Mouse (Mus musculus) myocyte (in vitro differentiated cells): ENCODE data around the gene Prdx1. TPM values are rescaled to one million over a fixed set of nuclear protein-coding genes. Genes with fewer than 3 reads are reported as not detected.

Source experiments
- H3K27me3 ChIP-seq: one replicate; pipeline ENCODE4 v1.6.1; 2011; ENCODE audit not compliant: control insufficient read depth, insufficient read depth, insufficient read length
- H3K36me3 ChIP-seq: one replicate; pipeline ENCODE4 v1.6.1; 2011; ENCODE audit not compliant: control insufficient read depth, insufficient read depth
- H3K4me2 ChIP-seq: one replicate; pipeline ENCODE4 v1.6.1; 2011; ENCODE audit warnings: low read depth, control low read depth
- H3K4me3 ChIP-seq: one replicate; pipeline ENCODE4 v1.5.1; 2011; ENCODE audit warnings: mild to moderate bottlenecking, control low read depth, moderate library complexity
- H3K79me2 ChIP-seq: one replicate; pipeline ENCODE4 v1.6.1; 2011; ENCODE audit not compliant: control insufficient read depth, insufficient read depth
- H3ac ChIP-seq: one replicate; pipeline ENCODE4 v1.6.1; 2011; ENCODE audit not compliant: control insufficient read depth, insufficient read length
- CEBPB ChIP-seq: IDR thresholded peaks from 2 replicates; pipeline ENCODE4 v1.6.1; 2011; ENCODE audit warnings: mild to moderate bottlenecking, moderate library complexity; ENCODE audit not compliant: poor library complexity, insufficient read depth, severe bottlenecking
- E2F4 ChIP-seq: IDR thresholded peaks from one replicate; pipeline ENCODE4 v1.6.1; 2011; ENCODE audit warnings: mild to moderate bottlenecking, control low read depth, moderate library complexity; ENCODE audit not compliant: insufficient read depth
- MAX ChIP-seq: IDR thresholded peaks from one replicate; pipeline ENCODE4 v1.6.1; 2011; ENCODE audit warnings: low read depth, mild to moderate bottlenecking, control low read depth
- MYOD1 ChIP-seq, 3 experiments: IDR thresholded peaks; one replicate each; pipeline ENCODE4 v1.6.1; 2011; ENCODE audit warnings: control low read depth in 2 of 3, low read depth in 2 of 3, mild to moderate bottlenecking in 2 of 3, moderate library complexity in 1 of 3; ENCODE audit not compliant: insufficient read length in 2 of 3, control insufficient read depth in 1 of 3
- MYOG ChIP-seq, 3 experiments: IDR thresholded peaks; one replicate each; pipeline ENCODE4 v1.6.1; 2011; ENCODE audit warnings: control low read depth in 2 of 3, low read depth in 2 of 3, mild to moderate bottlenecking in 2 of 3; ENCODE audit not compliant: insufficient read length in 2 of 3, control insufficient read depth in 1 of 3, insufficient read depth in 1 of 3
- POLR2A ChIP-seq: IDR thresholded peaks from one replicate; pipeline ENCODE4 v1.6.1; 2011; ENCODE audit warnings: low read depth, mild to moderate bottlenecking, control low read depth, moderate library complexity; ENCODE audit not compliant: insufficient read length
- POLR2AphosphoS2 ChIP-seq: IDR thresholded peaks from one replicate; pipeline ENCODE4 v1.6.1; 2011; ENCODE audit warnings: low read depth, control low read depth; ENCODE audit not compliant: insufficient read length
- REST ChIP-seq: IDR thresholded peaks from one replicate; pipeline ENCODE4 v1.6.1; 2011; ENCODE audit warnings: mild to moderate bottlenecking, control low read depth, moderate library complexity; ENCODE audit not compliant: insufficient read depth, insufficient read length
- SRF ChIP-seq: IDR thresholded peaks from one replicate; pipeline ENCODE4 v1.6.1; 2011; ENCODE audit warnings: low read depth; ENCODE audit not compliant: control insufficient read depth, insufficient read length
- TCF12 ChIP-seq: IDR thresholded peaks from one replicate; pipeline ENCODE4 v1.6.1; 2011; ENCODE audit warnings: mild to moderate bottlenecking, control low read depth; ENCODE audit not compliant: poor library complexity, insufficient read depth, severe bottlenecking
- TCF3 ChIP-seq: IDR thresholded peaks from one replicate; pipeline ENCODE4 v1.6.1; 2011; ENCODE audit warnings: low read depth, control low read depth; ENCODE audit not compliant: insufficient read length
- USF1 ChIP-seq: IDR thresholded peaks from one replicate; pipeline ENCODE4 v1.6.1; 2011; ENCODE audit warnings: low read depth, mild to moderate bottlenecking, control low read depth, moderate library complexity
- polyA plus RNA-seq: library from polyadenylated mRNA; unstranded; fragments of >200 nt; fragmentation: generic; extraction: Trizol; gene quantifications from one replicate; pipeline ENCODE4 v1.2.1, GENCODE M21; 2012; ENCODE audit warnings: missing spikeins

Prdx1 gene
- polyA plus RNA-seq, 1 experiment = 231 TPM

GRCm38 (mm10) chr4:116660829-116661228 is 24.5 kb upstream of the Prdx1 start:
- TF ChIP-seq MAX (no peak), MYOG (IDR thresholded peaks at IDR 0.05; ENCODE audit: control insufficient read depth in 1 of 3, insufficient read depth in 1 of 3, insufficient read length in 2 of 3, low read depth in 2 of 3) (no peak), REST (no peak), POLR2A (no peak), POLR2AphosphoS2 (no peak), MYOD1 (IDR thresholded peaks at IDR 0.05; ENCODE audit: control insufficient read depth in 1 of 3, insufficient read length in 2 of 3, low read depth in 2 of 3) (no peak), E2F4 (no peak)
- Histone ChIP-seq H3K79me2 (no peaks in the 10 kb centered on the region), H3ac (no peak overlapping the region)

GRCm38 (mm10) chr4:116661998-116662397 is 23.3 kb upstream of the Prdx1 start:
- TF ChIP-seq POLR2AphosphoS2 (no peak), E2F4 (no peak), TCF3 (no peak), REST (no peak), CEBPB (no peak), TCF12 (no peak), POLR2A (no peak), USF1 (no peak), SRF (no peak), MYOD1 (IDR thresholded peaks at IDR 0.05; ENCODE audit: control insufficient read depth in 1 of 3, insufficient read length in 2 of 3, low read depth in 2 of 3) (no peak)
- H3K4me2 ChIP-seq = no peak overlapping the region
- H3K4me3 ChIP-seq = no peak overlapping the region
- H3K79me2 ChIP-seq = no peaks in the 10 kb centered on the region
- no peaks in the 10 kb centered on the region for H3K36me3 ChIP-seq
- H3ac ChIP-seq = no peak overlapping the region
- no peaks in the 10 kb centered on the region for H3K27me3 ChIP-seq

More at GRCm38 (mm10) chr4:116660829-116661228, 24.5 kb upstream of the Prdx1 start:
- Histone ChIP-seq H3K27me3 (no peaks in the 10 kb centered on the region), H3K4me3 (no peak overlapping the region), H3K4me2 (peak overlapping the region; percentile 24), H3K36me3 (no peaks in the 10 kb centered on the region)

DNA sequence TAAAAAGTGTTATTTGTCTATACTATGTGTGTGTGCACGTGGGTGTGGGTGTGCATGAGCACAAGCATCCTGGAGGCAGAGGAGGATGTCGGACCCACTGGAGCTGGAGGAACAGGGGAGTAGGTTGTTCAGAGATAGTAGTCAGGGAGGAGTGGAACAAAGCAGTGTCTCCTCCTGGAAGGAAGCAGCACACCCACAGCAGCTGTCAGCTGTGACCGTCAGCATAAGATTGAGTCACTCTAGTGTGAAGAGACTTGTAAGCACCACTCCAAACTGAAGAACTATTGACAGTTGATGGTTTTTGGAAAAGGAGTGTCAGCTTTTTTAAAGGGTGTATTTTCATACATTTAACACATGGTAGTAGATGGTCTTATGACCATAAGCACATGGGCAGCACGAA is 18.7 kb upstream of the Prdx1 start:
- Histone ChIP-seq H3K36me3 (no peaks in the 10 kb centered on the region), H3K79me2 (no peaks in the 10 kb centered on the region), H3K4me2 (peak overlapping the region; percentile 26), H3K27me3 (no peaks in the 10 kb centered on the region), H3ac (no peak overlapping the region), H3K4me3 (no peak overlapping the region)
- TF ChIP-seq TCF12 = peak; percentile 16
- peak in 2 of 3 experiments; percentile 81 to 85 for TF ChIP-seq MYOG (IDR thresholded peaks at IDR 0.05; ENCODE audit: control insufficient read depth in 1 of 3, insufficient read depth in 1 of 3, insufficient read length in 2 of 3, low read depth in 2 of 3)
- peak; percentile 59 for TF ChIP-seq TCF3
- no peak for TF ChIP-seq MAX
- TF ChIP-seq USF1 = no peak
- TF ChIP-seq MYOD1 (IDR thresholded peaks at IDR 0.05; ENCODE audit: control insufficient read depth in 1 of 3, insufficient read length in 2 of 3, low read depth in 2 of 3) = peak; percentile 73 to 94 (median 82)
- no peak for TF ChIP-seq SRF
- no peak for TF ChIP-seq REST
- no peak for TF ChIP-seq POLR2A
- no peak for TF ChIP-seq CEBPB
- TF ChIP-seq POLR2AphosphoS2 = no peak
- no peak for TF ChIP-seq E2F4

DNA sequence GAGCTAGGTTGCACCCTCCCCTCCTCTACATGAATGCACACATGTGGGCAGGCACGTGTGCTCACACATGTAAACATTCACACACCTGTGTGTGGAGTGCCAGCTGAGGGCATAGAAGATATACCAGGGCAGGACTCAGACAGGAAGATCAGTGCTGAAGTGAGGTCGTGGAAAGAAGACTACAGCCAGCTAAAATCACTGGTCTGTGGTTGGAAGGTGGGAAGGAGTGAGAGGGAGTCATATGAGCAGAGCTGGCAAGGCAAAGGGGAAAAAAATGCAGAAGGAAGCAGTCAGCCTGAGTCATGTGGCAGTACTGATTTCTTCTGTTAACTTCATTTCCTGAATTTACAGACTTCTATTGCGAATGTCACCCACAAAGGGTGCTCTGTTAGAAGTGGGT is 17.2 kb upstream of the Prdx1 start:
- Histone ChIP-seq H3K4me3 (no peak overlapping the region), H3K27me3 (no peaks in the 10 kb centered on the region), H3ac (no peak overlapping the region), H3K79me2 (no peaks in the 10 kb centered on the region), H3K36me3 (no peaks in the 10 kb centered on the region), H3K4me2 (peak overlapping the region; percentile 20)
- TF ChIP-seq USF1 = peak; percentile 65
- TF ChIP-seq TCF3 = no peak
- TF ChIP-seq CEBPB = peak; percentile 25; the same call in 1 of the 2 replicates

DNA sequence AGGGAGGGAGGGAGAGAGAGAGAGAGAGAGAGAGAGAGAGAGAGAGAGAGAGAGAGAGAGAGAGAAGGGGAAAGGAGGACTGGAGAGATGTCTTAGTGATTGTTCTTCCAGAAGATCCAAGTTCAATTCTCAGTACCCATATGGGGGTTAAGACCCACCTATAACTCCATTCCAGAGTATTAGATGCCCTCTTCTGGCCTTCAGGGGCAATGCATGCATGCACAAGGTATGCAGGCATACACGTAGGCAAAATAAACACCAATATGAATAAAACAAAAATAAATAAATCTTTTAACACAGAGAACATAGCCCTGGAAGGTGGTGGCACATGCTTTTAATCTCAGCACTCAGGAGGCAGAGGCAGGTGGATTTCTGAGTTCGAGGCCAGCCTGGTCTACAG is 16.1 kb upstream of the Prdx1 start:
- Histone ChIP-seq H3K4me3 (no peak overlapping the region), H3ac (no peak overlapping the region), H3K4me2 (no peak overlapping the region), H3K79me2 (no peaks in the 10 kb centered on the region), H3K27me3 (no peaks in the 10 kb centered on the region), H3K36me3 (no peaks in the 10 kb centered on the region)
- TF ChIP-seq POLR2A = no peak
